Mouse (Mus musculus) frontal cortex, adult (tissue): ENCODE measurements around the gene Gbp8.
"Not testable (repeated sequence)": the region's sequence is repeated elsewhere in the genome, so short reads cannot be mapped to it uniquely, and the experiment has no call there.

Experiments used
- ATAC-seq: cut with Nextera tagmentation; 2 replicates; pipeline ENCODE4 v1.9.2; 2017; ENCODE audit warnings: mild to moderate bottlenecking, moderate library complexity, mixed read lengths; ENCODE audit not compliant: low TSS enrichment

Gbp8 gene

DNA sequence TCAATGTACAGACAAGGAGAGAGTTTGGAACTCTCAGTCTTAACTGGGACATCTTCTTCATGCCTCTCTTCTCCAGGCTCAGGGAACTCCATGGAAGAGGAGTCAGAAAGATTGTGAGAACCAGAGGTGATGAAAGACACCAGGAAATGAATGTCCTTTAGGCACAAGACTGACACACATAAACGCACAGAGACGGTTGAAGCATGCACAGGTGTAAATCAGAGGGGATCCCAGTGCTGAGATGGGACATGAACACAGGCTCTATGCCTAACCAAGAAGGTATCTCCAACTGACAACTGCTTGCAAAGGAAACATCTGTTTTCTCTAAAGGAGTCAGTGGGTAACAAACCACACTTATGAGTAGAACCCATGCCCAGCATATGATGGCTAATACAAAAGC is 79.1 kb downstream of the Gbp8 start:
- ATAC-seq, result no peak

GRCm38 (mm10) chr5:105055279-105055678 is 84.1 kb downstream of the Gbp8 start:
- no peak for ATAC-seq

GRCm38 (mm10) chr5:105053471-105054169 is 85.7 kb downstream of the Gbp8 start:
- ATAC-seq, result not testable (repeated sequence)

DNA sequence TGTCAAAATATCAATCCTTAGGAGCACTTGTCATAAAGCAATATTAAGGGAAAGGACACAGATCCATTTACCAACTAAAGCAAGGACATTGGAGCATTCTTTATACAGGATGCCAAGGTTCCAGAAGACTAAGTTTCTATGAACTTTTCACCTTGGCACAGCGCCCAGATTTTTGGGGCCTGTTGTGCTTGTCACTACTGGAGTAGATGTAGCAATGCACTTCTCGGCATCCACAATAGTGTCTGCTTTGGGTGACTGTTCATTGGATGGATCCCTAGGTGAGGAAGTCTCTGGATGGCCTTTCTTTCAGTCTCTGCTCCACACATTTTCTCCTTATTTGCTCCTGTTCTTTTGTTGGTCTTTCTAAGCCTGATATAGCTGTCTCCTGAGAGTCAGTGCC is 107.0 kb downstream of the Gbp8 start:
- ATAC-seq, result no peak

DNA sequence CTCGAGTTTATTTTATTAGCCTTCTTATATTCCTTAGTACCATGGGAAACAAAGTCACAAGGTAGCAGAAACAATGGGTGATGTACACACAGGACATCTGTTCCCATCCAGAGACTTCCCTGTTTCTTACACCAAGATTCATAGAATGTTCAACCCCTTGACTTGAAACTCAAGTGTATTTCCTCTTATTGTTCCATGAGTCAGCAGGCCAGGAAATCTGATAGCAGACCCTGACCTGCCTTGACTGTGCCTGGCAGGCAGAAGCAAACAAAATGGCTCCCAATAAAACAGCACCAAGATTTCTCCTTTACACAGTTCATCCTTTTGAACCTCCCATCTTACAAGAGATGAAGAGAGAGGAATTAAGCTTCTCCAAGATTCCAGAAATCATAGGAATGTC is 126.8 kb downstream of the Gbp8 start:
- no peak for ATAC-seq

- no peak for ATAC-seq
Observed at GRCm38 (mm10) chr5:105011570-105011969, 127.8 kb downstream of the Gbp8 start.

GRCm38 (mm10) chr5:105010376-105010775 is 129.0 kb downstream of the Gbp8 start:
- no peak for ATAC-seq

- ATAC-seq, result no peak
Observed at GRCm38 (mm10) chr5:104989411-104989810, 149.9 kb downstream of the Gbp8 start.

GRCm38 (mm10) chr5:104988000-104988399 is 151.3 kb downstream of the Gbp8 start:
- no peak for ATAC-seq

DNA sequence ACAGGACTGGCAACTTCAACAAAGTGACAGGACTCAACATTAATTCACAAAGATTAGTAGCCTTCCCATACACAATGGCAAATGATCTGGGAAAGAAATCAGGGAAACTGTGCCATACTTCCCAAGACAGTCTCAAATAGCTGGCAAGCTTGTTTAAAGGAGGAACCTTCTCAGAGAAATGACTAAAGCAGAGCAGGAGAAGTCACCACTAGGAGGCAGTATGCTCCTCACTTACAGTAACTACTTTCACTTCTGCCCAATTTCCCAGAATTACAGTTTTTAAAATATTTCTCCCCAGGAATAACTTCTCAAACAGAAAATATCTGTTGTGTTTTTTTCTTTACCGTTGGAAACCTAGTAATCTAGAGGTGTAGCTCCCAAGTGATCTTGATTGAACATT is 152.6 kb downstream of the Gbp8 start:
- ATAC-seq, result no peak

GRCm38 (mm10) chr5:104982535-104982934 is 156.8 kb downstream of the Gbp8 start, which contains the start of gene Abcg3:
TSS of gene Abcg3 (minus strand) at chr5:104982718.
- ATAC-seq, result no peak

- no peak for ATAC-seq
Observed at GRCm38 (mm10) chr5:104979040-104979513, 160.3 kb downstream of the Gbp8 start.
